Mouse (Mus musculus) testis, adult 2 months (tissue): Measurements from ENCODE around the gene Hoxb8. TPM values are rescaled to one million over a fixed set of nuclear protein-coding genes. Genes with fewer than 3 reads are reported as not detected.

Experiments used
- H3K27ac ChIP-seq: fragments of 200-500 bp; 2 replicates; pipeline ENCODE4 v1.5.1; 2012; ENCODE audit warnings: low read depth, low read length; ENCODE audit not compliant: control insufficient read depth, insufficient read depth
- H3K27me3 ChIP-seq: fragments of 200-500 bp; 2 replicates; pipeline ENCODE4 v1.6.1; 2012; ENCODE audit warnings: mild to moderate bottlenecking, low read length, moderate library complexity; ENCODE audit not compliant: control insufficient read depth, insufficient read depth
- H3K36me3 ChIP-seq: fragments of 200-500 bp; 2 replicates; pipeline ENCODE4 v1.6.1; 2012; ENCODE audit warnings: mild to moderate bottlenecking, low read length; ENCODE audit not compliant: control insufficient read depth, insufficient read depth
- H3K4me1 ChIP-seq: fragments of 200-500 bp; 2 replicates; pipeline ENCODE4 v1.6.1; 2012; ENCODE audit warnings: low read length; ENCODE audit not compliant: control insufficient read depth, insufficient read depth
- H3K4me3 ChIP-seq: fragments of 200-500 bp; 2 replicates; pipeline ENCODE4 v1.5.1; 2012; ENCODE audit warnings: low read depth, mild to moderate bottlenecking, low read length, moderate library complexity, mixed read lengths; ENCODE audit not compliant: control insufficient read depth
- CTCF ChIP-seq: fragments of 200-500 bp; IDR thresholded peaks from 2 replicates; pipeline ENCODE4 v1.5.1; 2012; ENCODE audit warnings: low read depth, mild to moderate bottlenecking, inconsistent platforms, low read length, moderate library complexity; ENCODE audit not compliant: control insufficient read depth, insufficient read depth, insufficient replicate concordance
- POLR2A ChIP-seq: fragments of 200-500 bp; IDR thresholded peaks from 2 replicates; pipeline ENCODE4 v1.6.1; 2012; ENCODE audit warnings: low read depth, mild to moderate bottlenecking, inconsistent platforms, low read length, moderate library complexity; ENCODE audit not compliant: control insufficient read depth
- polyA plus RNA-seq: library from polyadenylated mRNA; depleted of rRNA; stranded (reverse); fragments of >200 nt; gene quantifications from 2 replicates; pipeline ENCODE4 v1.2.3, GENCODE M21; 2012

Hoxb8 gene
- polyA plus RNA-seq, 1 experiment = 0.11 TPM

GRCm38 (mm10) chr11:96319910-96320309, 38.2 kb downstream of the Hoxb8 start:
- Histone ChIP-seq H3K4me3 (no peak overlapping the region; the same call in 1 of the 2 replicates), H3K27me3 (peaks cover 5% of the 10 kb centered on the region; the same call in 1 of the 2 replicates), H3K27ac (no peak overlapping the region), H3K4me1 (peaks cover 7% of the 10 kb centered on the region), H3K36me3 (no peaks in the 10 kb centered on the region)
- TF ChIP-seq POLR2A (no peak), CTCF (no peak)

- H3K4me3 ChIP-seq = no peak overlapping the region
- H3K27me3 ChIP-seq = peaks cover 5% of the 10 kb centered on the region
- no peak for TF ChIP-seq POLR2A
- no peak overlapping the region for H3K27ac ChIP-seq
- H3K4me1 ChIP-seq = peaks cover 7% of the 10 kb centered on the region
- H3K36me3 ChIP-seq = no peaks in the 10 kb centered on the region
These were observed 39.0 kb downstream of the Hoxb8 start for GRCm38 (mm10) chr11:96320688-96321087.

- H3K27me3 ChIP-seq = peaks cover 8% of the 10 kb centered on the region
- H3K4me3 ChIP-seq = no peak overlapping the region
- TF ChIP-seq POLR2A (no peak), CTCF (no peak)
- no peaks in the 10 kb centered on the region for H3K36me3 ChIP-seq
- peaks cover 10% of the 10 kb centered on the region for H3K4me1 ChIP-seq
- H3K27ac ChIP-seq = no peak overlapping the region
These were observed 40.1 kb downstream of the Hoxb8 start for GRCm38 (mm10) chr11:96321846-96322245.

GRCm38 (mm10) chr11:96322738-96323137, 41.0 kb downstream of the Hoxb8 start:
- Histone ChIP-seq H3K4me1 (peaks cover 10% of the 10 kb centered on the region), H3K36me3 (no peaks in the 10 kb centered on the region), H3K4me3 (no peak overlapping the region), H3K27ac (no peak overlapping the region), H3K27me3 (peaks cover 6% of the 10 kb centered on the region)
- no peak for TF ChIP-seq POLR2A
- no peak for TF ChIP-seq CTCF

- H3K4me1 ChIP-seq = peaks cover 10% of the 10 kb centered on the region
- H3K27me3 ChIP-seq = peaks cover 6% of the 10 kb centered on the region
- no peaks in the 10 kb centered on the region for H3K36me3 ChIP-seq
- no peak within 1 kb of the TSS for H3K27ac ChIP-seq
- H3K4me3 ChIP-seq = no peak within 1 kb of the TSS
- TF ChIP-seq CTCF = no peak
- no peak for TF ChIP-seq POLR2A
These were observed 41.4 kb downstream of the Hoxb8 start, which contains the start of gene Hoxb3 for GRCm38 (mm10) chr11:96323154-96323553. Gene Hoxb3 (plus strand): TSS chr11:96323326.

GRCm38 (mm10) chr11:96324125-96324524, 42.4 kb downstream of the Hoxb8 start:
- no peak overlapping the region for H3K4me3 ChIP-seq
- H3K27me3 ChIP-seq = peaks cover 6% of the 10 kb centered on the region
- no peaks in the 10 kb centered on the region for H3K36me3 ChIP-seq
- no peak overlapping the region for H3K27ac ChIP-seq
- no peak for TF ChIP-seq POLR2A
- no peak for TF ChIP-seq CTCF
- H3K4me1 ChIP-seq = peaks cover 7% of the 10 kb centered on the region

GRCm38 (mm10) chr11:96324965-96325364, 43.3 kb downstream of the Hoxb8 start:
- H3K4me1 ChIP-seq = peaks cover 4% of the 10 kb centered on the region
- no peak overlapping the region for H3K27ac ChIP-seq
- H3K27me3 ChIP-seq = peaks cover 6% of the 10 kb centered on the region
- no peak overlapping the region for H3K4me3 ChIP-seq
- no peaks in the 10 kb centered on the region for H3K36me3 ChIP-seq
- no peak for TF ChIP-seq CTCF
- no peak for TF ChIP-seq POLR2A

- Histone ChIP-seq H3K27me3 (peaks cover 5% of the 10 kb centered on the region), H3K27ac (no peak overlapping the region), H3K4me3 (no peak overlapping the region), H3K4me1 (peaks cover 3% of the 10 kb centered on the region; the same call in 1 of the 2 replicates), H3K36me3 (no peaks in the 10 kb centered on the region)
- TF ChIP-seq CTCF (no peak), POLR2A (no peak)
These were observed 44.1 kb downstream of the Hoxb8 start for GRCm38 (mm10) chr11:96325747-96326212.
